9 mouse cellular contexts compared by ENCODE assay signal in genomic region chr2:152794281-152794827, GRCm38 (mm10). TPM values are rescaled to one million over a fixed set of nuclear protein-coding genes. Genes with fewer than 3 reads are reported as not detected.
DNase-seq lines count a peak whose midpoint lies in the region; ATAC-seq and TF ChIP-seq lines count a peak whose summit lies in the region.
"Had no signal": no experiment of that assay in that cellular context is flagged by ENCODE, and none has a peak within 500 bp of the region (broad histone marks: within the 10 kb centered on the region; RNA-seq: fewer than 3 reads in every experiment).

No protein-coding gene starts in this region.

- H3K27ac ChIP-seq in neural tube, embryonic 15.5 days (replicated peaks), result peak overlapping the region; percentile 48

- H3K27me3 ChIP-seq in E14TG2a.4 (ENCODE audit: insufficient read depth, low read length), result no peaks in the 10 kb centered on the region
- no peaks in the 10 kb centered on the region for H3K27me3 ChIP-seq in neural tube, embryonic 15.5 days (replicated peaks)

- intact Hi-C loops in left cerebral cortex, postnatal 10 days (cut with DNase I), result no loop called here

- peaks cover 44% of the 10 kb centered on the region for H3K36me3 ChIP-seq in E14TG2a.4 (ENCODE audit: insufficient read depth, low read length)
- H3K36me3 ChIP-seq in neural tube, embryonic 15.5 days, result no peaks in the 10 kb centered on the region

- no peak for TF ChIP-seq POLR2A in brain, embryonic 14.5 days (IDR thresholded peaks at IDR 0.05; ENCODE audit: borderline replicate concordance, extremely low read depth, insufficient read depth, insufficient read length, poor library complexity, severe bottlenecking)

- 0 out of 2 replicates have a peak overlapping the region, but pooled peaks have one; percentile 5 for H3K4me3 ChIP-seq in E14TG2a.4 (replicated peaks; ENCODE audit: low read length)
- H3K4me3 ChIP-seq in neural tube, embryonic 15.5 days (replicated peaks), result no peak overlapping the region

- no peak overlapping the region for H3K4me2 ChIP-seq in neural tube, embryonic 15.5 days

- WGBS in neural tube, embryonic 15.5 days, result 61% methylated on average over 9 of the region's 9 CpGs

- ATAC-seq in neural tube, embryonic 15.5 days (ENCODE audit: low FRiP score), result no peak
- no peak for ATAC-seq in erythroid progenitor cell, adult 5-6 weeks (replicated peaks; ENCODE audit: low FRiP score, poor library complexity, severe bottlenecking)
- ATAC-seq: forebrain, embryonic 14.5 days had no signal

- TF ChIP-seq CTCF in E14TG2a.4 (conservative IDR thresholded peaks at IDR 0.05; ENCODE audit: low read length), result no peak
- no peak for TF ChIP-seq CTCF in brain, embryonic 14.5 days (IDR thresholded peaks at IDR 0.05; ENCODE audit: borderline replicate concordance, extremely low read depth, insufficient read depth, insufficient read length)

- peaks cover 60% of the 10 kb centered on the region for H3K4me1 ChIP-seq in E14TG2a.4 (replicated peaks; ENCODE audit: low read depth, low read length)
- H3K4me1 ChIP-seq in neural tube, embryonic 15.5 days, result peaks cover 12% of the 10 kb centered on the region

- peak; percentile 47 for DNase-seq in kidney, adult 11 months
- no peak for DNase-seq in kidney, adult 9 months
- DNase-seq in brain, embryonic 14.5 days (ENCODE audit: low read depth), result peak; percentile 30
- no peak for DNase-seq in left cerebral cortex, postnatal 10 days (ENCODE audit: extremely low spot score in 1 of 2, low spot score in 2 of 2)

- no peak overlapping the region for H3K9ac ChIP-seq in neural tube, embryonic 15.5 days (replicated peaks)

- peaks cover 14% of the 10 kb centered on the region for H3K9me3 ChIP-seq in E14TG2a.4 (ENCODE audit: low read length)
- no peaks in the 10 kb centered on the region for H3K9me3 ChIP-seq in neural tube, embryonic 15.5 days (replicated peaks)

RNA-seq across cellular contexts. Expression of gene Bcl2l1, which starts 37.2 kb away (rescaled TPM):
- polyA plus RNA-seq in brain, embryonic 14.5 days (2012; rRNA removed), result 116 and 129 TPM in 2 replicates
- polyA plus RNA-seq in neural tube, embryonic 15.5 days (2015; fragmentation: Nextera tagmentation; extraction: Ambion mirVana), result 119 and 125 TPM in 2 replicates
- total RNA-seq in left cerebral cortex, postnatal 10 days (2021), result 100 to 1,000 TPM; 118 to 123 TPM
- 80.9 and 99.1 TPM in 2 replicates for total RNA-seq in erythroid progenitor cell, adult 5-6 weeks (2015; ENCODE audit: low replicate concordance)
- 76.9 and 94.9 TPM in 2 replicates for total RNA-seq in erythroid progenitor cell, adult 5-6 weeks (2017; ENCODE audit: low replicate concordance)

RNA-seq across cellular contexts. Expression of gene Cox4i2, which starts 40.4 kb away (rescaled TPM):
- polyA plus RNA-seq in brain, embryonic 14.5 days (2012; rRNA removed), result 4.3 and 4.8 TPM in 2 replicates
- 4.8 and 7.6 TPM in 2 replicates for polyA plus RNA-seq in neural tube, embryonic 15.5 days (2015; fragmentation: Nextera tagmentation; extraction: Ambion mirVana)
- total RNA-seq in left cerebral cortex, postnatal 10 days (2021), result 1 to 10 TPM; 1.7 to 1.8 TPM
- 1.8 TPM in 1 of 2 replicates, not detected in the other for total RNA-seq in erythroid progenitor cell, adult 5-6 weeks (2015; ENCODE audit: low replicate concordance)
- total RNA-seq in erythroid progenitor cell, adult 5-6 weeks (2017; ENCODE audit: low replicate concordance), result not detected in 2 replicates
- total RNA-seq: megakaryocyte-erythroid progenitor cell, adult 5-6 weeks had no signal

RNA-seq across cellular contexts. Expression of gene Tpx2, which starts 53.4 kb away (rescaled TPM):
- 20.8 and 28.8 TPM in 2 replicates for polyA plus RNA-seq in brain, embryonic 14.5 days (2012; rRNA removed)
- polyA plus RNA-seq in neural tube, embryonic 15.5 days (2015; fragmentation: Nextera tagmentation; extraction: Ambion mirVana), result 11.1 and 26.9 TPM in 2 replicates
- total RNA-seq in left cerebral cortex, postnatal 10 days (2021), result 1 to 10 TPM; 4.3 to 5.0 TPM
- total RNA-seq in erythroid progenitor cell, adult 5-6 weeks (2015; ENCODE audit: low replicate concordance), result 326 and 338 TPM in 2 replicates
- total RNA-seq in erythroid progenitor cell, adult 5-6 weeks (2017; ENCODE audit: low replicate concordance), result 393 and 412 TPM in 2 replicates

RNA-seq across cellular contexts. Expression of gene Id1, which starts 58.3 kb away (rescaled TPM):
- 126 TPM in 2 replicates for polyA plus RNA-seq in brain, embryonic 14.5 days (2012; rRNA removed)
- 57.5 and 59.1 TPM in 2 replicates for polyA plus RNA-seq in neural tube, embryonic 15.5 days (2015; fragmentation: Nextera tagmentation; extraction: Ambion mirVana)
- 10 to 100 TPM; 20.6 to 24.5 TPM for total RNA-seq in left cerebral cortex, postnatal 10 days (2021)
- total RNA-seq in erythroid progenitor cell, adult 5-6 weeks (2015; ENCODE audit: low replicate concordance), result 1.3 and 17.3 TPM in 2 replicates
- 1.6 and 2.6 TPM in 2 replicates for total RNA-seq in erythroid progenitor cell, adult 5-6 weeks (2017; ENCODE audit: low replicate concordance)
- total RNA-seq: megakaryocyte-erythroid progenitor cell, adult 5-6 weeks had no signal

Comparison
In these comparisons a context has a peak if more than half of its experiments do, and no peak if none do; other contexts are left out.
1. DNase-seq: peak in kidney, adult 11 months (single experiment) and brain, embryonic 14.5 days (single experiment); none in kidney, adult 9 months (single experiment) and left cerebral cortex, postnatal 10 days (0 of 2).
2. RNA of gene Tpx2, which starts 53.4 kb away (total RNA-seq): 326 to 412 TPM in erythroid progenitor cell, adult 5-6 weeks; 4.3 to 5.0 TPM in left cerebral cortex, postnatal 10 days; every median in the first group is over 10 times any median in the second.